Mouse (Mus musculus) limb, embryonic 11.5 days (tissue): Measurements from ENCODE around the gene Rac2. TPM values are rescaled to one million over a fixed set of nuclear protein-coding genes. Genes with fewer than 3 reads are reported as not detected.

Source experiments
- polyA plus RNA-seq: library from polyadenylated mRNA; unstranded; fragments of >200 nt; fragmentation: Nextera tagmentation; extraction: Ambion mirVana; gene quantifications from 2 replicates; pipeline ENCODE4 v1.2.1, GENCODE M21; 2014

Gene Rac2
- polyA plus RNA-seq, 1 experiment from 2014 or later, result 6.8 TPM

Other genes with a start within 250 kb of the Rac2 start
- gene Csf2rb, start 247.0 kb downstream of the Rac2 start, polyA plus RNA-seq, result 1.3 and 1.5 TPM in 2 replicates
- gene Tex33, start 176.9 kb downstream of the Rac2 start, polyA plus RNA-seq, result not detected in 2 replicates
- 7.7 and 7.8 TPM in 2 replicates for gene Tst, start 166.9 kb downstream of the Rac2 start, polyA plus RNA-seq
- gene Mpst, start 166.4 kb downstream of the Rac2 start, polyA plus RNA-seq, result 1.7 and 2.3 TPM in 2 replicates
- 37.9 and 43.4 TPM in 2 replicates for gene Kctd17, start 144.2 kb downstream of the Rac2 start, polyA plus RNA-seq
- 0.27 TPM in 1 of 2 replicates, not detected in the other for gene Tmprss6, start 104.1 kb downstream of the Rac2 start, polyA plus RNA-seq
- not detected in 2 replicates for gene Il2rb, start 77.5 kb downstream of the Rac2 start, polyA plus RNA-seq
- gene C1qtnf6, start 41.4 kb downstream of the Rac2 start, polyA plus RNA-seq, result 17.5 and 18.9 TPM in 2 replicates
- not detected in 2 replicates for gene Sstr3, start 28.1 kb downstream of the Rac2 start, polyA plus RNA-seq
- gene Cyth4, start 24.3 kb upstream of the Rac2 start, polyA plus RNA-seq, result 1.5 and 2.5 TPM in 2 replicates
- gene Elfn2, start 146.0 kb upstream of the Rac2 start, polyA plus RNA-seq, result not detected in 2 replicates
- 5.3 and 7.5 TPM in 2 replicates for gene Mfng, start 200.7 kb upstream of the Rac2 start, polyA plus RNA-seq
- gene Card10, start 230.3 kb upstream of the Rac2 start, polyA plus RNA-seq, result 3.4 and 3.5 TPM in 2 replicates